Mouse (Mus musculus) heart, postnatal 4 days (tissue): ENCODE data around the gene Dcbld2. TPM values are rescaled to one million over a fixed set of nuclear protein-coding genes. Genes with fewer than 3 reads are reported as not detected.

Experiments used
- DNase-seq: peaks from one replicate; pipeline ENCODE4 v3.0.0; 2021
- total RNA-seq, 2 experiments: library from RNA; stranded (reverse); gene quantifications; 2 replicates each; pipeline ENCODE4 v1.2.3; 2021

Gene Dcbld2
- total RNA-seq, 2 experiments from 2014 or later: 36.3 to 38.7 TPM

GRCm38 (mm10) chr16:58496791-58497190 lies 88.5 kb downstream of the Dcbld2 start:
- DNase-seq: no peak

GRCm38 (mm10) chr16:58497886-58498713 lies 89.9 kb downstream of the Dcbld2 start:
- no peak for DNase-seq

- no peak for DNase-seq
Observed at GRCm38 (mm10) chr16:58499172-58499584, 90.9 kb downstream of the Dcbld2 start.

GRCm38 (mm10) chr16:58499650-58500049 lies 91.4 kb downstream of the Dcbld2 start:
- no peak for DNase-seq

GRCm38 (mm10) chr16:58501760-58502301 lies 93.6 kb downstream of the Dcbld2 start:
- DNase-seq: no peak

- DNase-seq: no peak
Observed at GRCm38 (mm10) chr16:58502566-58502965, 94.3 kb downstream of the Dcbld2 start.

GRCm38 (mm10) chr16:58504945-58505344 lies 96.7 kb downstream of the Dcbld2 start:
- DNase-seq: no peak

- DNase-seq: peak; percentile 68
Observed at GRCm38 (mm10) chr16:58512181-58512761, 104.0 kb downstream of the Dcbld2 start.

GRCm38 (mm10) chr16:58512887-58513286 lies 104.6 kb downstream of the Dcbld2 start:
- DNase-seq: peak; percentile 39

- no peak for DNase-seq
Observed at GRCm38 (mm10) chr16:58513755-58514154, 105.5 kb downstream of the Dcbld2 start.

- no peak for DNase-seq
Observed at GRCm38 (mm10) chr16:58514565-58514964, 106.3 kb downstream of the Dcbld2 start.

- no peak for DNase-seq
Observed at GRCm38 (mm10) chr16:58516161-58516560, 107.9 kb downstream of the Dcbld2 start.

GRCm38 (mm10) chr16:58516960-58517798 lies 108.9 kb downstream of the Dcbld2 start:
- DNase-seq: no peak

Other genes starting within 250 kb of the Dcbld2 start
- 10 to 100 TPM; 23.4 to 29.1 TPM for gene St3gal6, start 115.8 kb downstream of the Dcbld2 start, total RNA-seq
- gene Gm813, start 208.5 kb downstream of the Dcbld2 start, total RNA-seq: not detected
- gene E330017A01Rik, start 230.3 kb downstream of the Dcbld2 start, total RNA-seq: not detected